Mouse (Mus musculus) forebrain, postnatal 0 days (tissue): ENCODE results near the gene Nod1. TPM values are rescaled to one million over a fixed set of nuclear protein-coding genes. Genes with fewer than 3 reads are reported as not detected.

Source experiments
- ATAC-seq: fragments of 200-750 bp; cut with Nextera tagmentation; 2 replicates; pipeline ENCODE4 v1.8.0; 2017; ENCODE audit warnings: mild to moderate bottlenecking, moderate library complexity
- DNase-seq: peaks from one replicate; pipeline ENCODE4 v3.0.0-alpha.2; 2015
- H3K27ac ChIP-seq: fragments of 300-500 bp; sonication (generic); 2 replicates; pipeline ENCODE4 v1.5.1; 2014; ENCODE audit warnings: low read depth, mild to moderate bottlenecking, antibody characterized with exemption, low read length, moderate library complexity, mixed read lengths
- H3K27me3 ChIP-seq: fragments of 300-500 bp; sonication (generic); 2 replicates; pipeline ENCODE4 v1.6.1; 2014; ENCODE audit warnings: mild to moderate bottlenecking, low read length, mixed read lengths; ENCODE audit not compliant: insufficient read depth
- H3K36me3 ChIP-seq: fragments of 300-500 bp; sonication (generic); 2 replicates; pipeline ENCODE4 v1.6.1; 2014; ENCODE audit warnings: mild to moderate bottlenecking, moderate library complexity; ENCODE audit not compliant: insufficient read depth
- H3K4me1 ChIP-seq: fragments of 300-500 bp; sonication (generic); 2 replicates; pipeline ENCODE4 v1.6.1; 2014; ENCODE audit warnings: antibody characterized with exemption; ENCODE audit not compliant: insufficient read depth
- H3K4me2 ChIP-seq: fragments of 300-500 bp; sonication (generic); 2 replicates; pipeline ENCODE4 v1.6.1; 2014; ENCODE audit warnings: low read depth, mild to moderate bottlenecking, moderate library complexity
- H3K4me3 ChIP-seq: fragments of 300-500 bp; sonication (generic); 2 replicates; pipeline ENCODE4 v1.5.1; 2014; ENCODE audit warnings: low read depth, low read length, mixed read lengths
- H3K9ac ChIP-seq: fragments of 300-500 bp; sonication (generic); 2 replicates; pipeline ENCODE4 v1.6.1; 2014; ENCODE audit warnings: mild to moderate bottlenecking
- H3K9me3 ChIP-seq: fragments of 300-500 bp; sonication (generic); 2 replicates; pipeline ENCODE4 v1.6.1; 2016; ENCODE audit warnings: low read length
- CTCF ChIP-seq: sonication (generic); IDR thresholded peaks from 2 replicates; pipeline ENCODE4 v1.5.1; 2016; ENCODE audit warnings: antibody characterized with exemption, control low read depth, low read depth
- WGBS: fragments of 180-500 bp; shearing (Covaris S2); extraction: QIAGEN DNeasy Blood & Tissue Kit; methylation state at CpG from one replicate; pipeline ENCODE4 v1.1.7; 2014; 5-methylcytosine and 5-hydroxymethylcytosine counted together
- polyA plus RNA-seq: library from polyadenylated mRNA; unstranded; fragments of >200 nt; fragmentation: Nextera tagmentation; extraction: Ambion mirVana; gene quantifications from 2 replicates; pipeline ENCODE4 v1.2.1, GENCODE M21; 2015
- total RNA-seq: library from RNA; depleted of rRNA; stranded (reverse); fragments of >200 nt; gene quantifications from 2 replicates; pipeline ENCODE4 v1.2.3, GENCODE M21; 2014; rRNA removed

Gene Nod1
- total and polyA plus RNA-seq, 2 experiments from 2014 or later, result 1.8 to 2.0 TPM

DNA sequence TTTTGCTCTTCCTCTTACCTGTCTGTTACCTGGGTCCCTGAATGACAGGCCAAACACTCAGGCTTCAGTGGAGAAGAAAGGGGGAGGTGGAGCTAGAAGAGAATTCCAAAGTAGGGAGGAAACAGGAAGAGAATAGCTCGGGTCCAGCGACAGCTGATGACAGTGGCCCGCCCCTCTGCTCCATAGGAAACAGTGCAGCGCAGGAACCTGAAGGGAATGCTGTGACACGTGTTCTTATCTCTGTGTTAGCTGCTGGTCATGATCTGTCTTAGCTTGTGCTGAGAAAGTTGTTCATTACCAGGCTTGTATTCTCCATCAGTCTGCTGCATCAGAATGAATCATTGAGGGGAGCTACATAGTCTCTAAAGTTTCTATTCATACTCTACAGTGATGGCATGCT, 95.6 kb downstream of the Nod1 start:
- 46% methylated on average over 5 of the region's 5 CpGs for WGBS
- TF ChIP-seq CTCF, result no peak
- no peak overlapping the region for H3K4me2 ChIP-seq
- ATAC-seq (no peak), DNase-seq (no peak)
- H3K27me3 ChIP-seq, result no peaks in the 10 kb centered on the region
- H3K4me3 ChIP-seq, result no peak overlapping the region
- H3K4me1 ChIP-seq, result no peaks in the 10 kb centered on the region
- no peak overlapping the region for H3K27ac ChIP-seq
- H3K36me3 ChIP-seq, result no peaks in the 10 kb centered on the region
- no peaks in the 10 kb centered on the region for H3K9me3 ChIP-seq
- no peak overlapping the region for H3K9ac ChIP-seq

Other genes starting within 250 kb of the Nod1 start
- gene Znrf2, start 155.7 kb downstream of the Nod1 start, total RNA-seq, result 74.2 and 83.8 TPM in 2 replicates
- 11.2 and 13.1 TPM in 2 replicates for gene Znrf2, start 155.7 kb downstream of the Nod1 start, polyA plus RNA-seq
- gene Ggct, start 20.3 kb upstream of the Nod1 start, total RNA-seq, result 2.8 and 3.7 TPM in 2 replicates
- gene Ggct, start 20.3 kb upstream of the Nod1 start, polyA plus RNA-seq, result 22.2 and 26.6 TPM in 2 replicates
- gene Gars, start 65.4 kb upstream of the Nod1 start, total RNA-seq, result 180 and 191 TPM in 2 replicates
- gene Gars, start 65.4 kb upstream of the Nod1 start, polyA plus RNA-seq, result 222 TPM in 2 replicates
- 1.1 and 1.3 TPM in 2 replicates for gene Crhr2, start 160.4 kb upstream of the Nod1 start, total RNA-seq
- 1.2 and 1.6 TPM in 2 replicates for gene Crhr2, start 160.4 kb upstream of the Nod1 start, polyA plus RNA-seq
- not detected in 2 replicates for gene Inmt, start 202.4 kb upstream of the Nod1 start, total RNA-seq
- gene Inmt, start 202.4 kb upstream of the Nod1 start, polyA plus RNA-seq, result 0.13 TPM in 1 of 2 replicates, not detected in the other
- 11.9 and 16.8 TPM in 2 replicates for gene Mindy4, start 230.8 kb upstream of the Nod1 start, total RNA-seq
- gene Mindy4, start 230.8 kb upstream of the Nod1 start, polyA plus RNA-seq, result 9.3 and 12.5 TPM in 2 replicates